Mouse (Mus musculus): Measurements from ENCODE around the gene Rasgrp1. TPM values are rescaled to one million over a fixed set of nuclear protein-coding genes. Genes with fewer than 3 reads are reported as not detected.

Gene Rasgrp1
- polyA plus RNA-seq, 1 experiment from 2014 or later = 0.57 TPM

- Histone ChIP-seq H3K27ac (replicated peaks) (no peak overlapping the region), H3K4me3 (no peak overlapping the region), H3K4me1 (no peaks in the 10 kb centered on the region), H3K9me3 (replicated peaks) (peaks cover 5% of the 10 kb centered on the region; the same call in 1 of the 2 replicates), H3K36me3 (no peaks in the 10 kb centered on the region), H3K27me3 (ENCODE audit: low read depth, poor library complexity, severe bottlenecking) (no peaks in the 10 kb centered on the region)
- no peak for DNase-seq (ENCODE audit: low spot score)
- WGBS = 87% methylated on average over 3 of the region's 3 CpGs
Measured at GRCm38 (mm10) chr2:117318991-117319390, 23.8 kb downstream of the Rasgrp1 start.

DNA sequence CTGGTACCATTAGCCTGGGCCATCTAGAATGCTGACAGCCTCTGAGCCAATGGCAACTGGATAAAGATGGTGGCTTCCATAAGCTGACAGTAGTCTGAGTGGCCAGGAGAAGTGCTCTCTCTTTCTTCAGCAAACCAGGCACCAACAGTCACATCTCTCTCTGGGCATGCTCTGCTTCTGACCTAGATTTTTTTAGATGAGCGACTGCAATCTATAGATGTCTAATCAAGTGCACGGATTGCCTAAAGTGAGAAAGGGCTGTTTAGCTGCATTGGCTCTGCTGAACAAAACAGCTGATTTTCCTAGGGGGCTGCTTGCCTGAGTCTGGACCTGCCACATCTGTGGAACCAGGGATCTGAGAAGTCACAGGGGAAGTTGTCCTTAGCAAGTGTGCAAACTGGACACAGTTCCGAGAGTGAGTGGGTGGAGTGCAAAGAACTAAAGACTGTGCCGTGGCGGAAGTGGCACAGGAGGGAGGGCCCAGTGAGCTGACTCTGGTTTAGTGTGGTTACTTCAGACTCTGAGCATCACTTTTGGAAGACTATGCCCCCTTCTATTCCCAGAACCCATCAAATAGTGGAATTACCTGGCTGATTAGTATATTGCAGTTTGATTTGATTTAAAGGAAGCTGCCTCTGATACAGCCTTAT is 29.1 kb downstream of the Rasgrp1 start:
- peaks cover 5% of the 10 kb centered on the region; the same call in 1 of the 2 replicates for H3K9me3 ChIP-seq (replicated peaks)

GRCm38 (mm10) chr2:117312441-117312895 is 30.3 kb downstream of the Rasgrp1 start:
- Histone ChIP-seq H3K4me1 (peaks cover 10% of the 10 kb centered on the region; the same call in 1 of the 2 replicates), H3K36me3 (no peaks in the 10 kb centered on the region), H3K27me3 (ENCODE audit: low read depth, poor library complexity, severe bottlenecking) (no peaks in the 10 kb centered on the region), H3K4me3 (no peak overlapping the region), H3K9me3 (replicated peaks) (peaks cover 5% of the 10 kb centered on the region; the same call in 1 of the 2 replicates), H3K27ac (replicated peaks) (peak overlapping the region; percentile 28; the same call in 1 of the 2 replicates)
- no peak for DNase-seq (ENCODE audit: low spot score)
- 77% methylated on average over 7 of the region's 7 CpGs for WGBS

More for the DNA sequence above, 29.1 kb downstream of the Rasgrp1 start:
- Histone ChIP-seq H3K27me3 (ENCODE audit: low read depth, poor library complexity, severe bottlenecking) (no peaks in the 10 kb centered on the region), H3K36me3 (no peaks in the 10 kb centered on the region), H3K27ac (replicated peaks) (no peak overlapping the region), H3K4me3 (no peak overlapping the region), H3K4me1 (peaks cover 10% of the 10 kb centered on the region; the same call in 1 of the 2 replicates)
- DNase-seq (ENCODE audit: low spot score) = no peak
- WGBS = 87% methylated on average over 5 of the region's 5 CpGs

DNA sequence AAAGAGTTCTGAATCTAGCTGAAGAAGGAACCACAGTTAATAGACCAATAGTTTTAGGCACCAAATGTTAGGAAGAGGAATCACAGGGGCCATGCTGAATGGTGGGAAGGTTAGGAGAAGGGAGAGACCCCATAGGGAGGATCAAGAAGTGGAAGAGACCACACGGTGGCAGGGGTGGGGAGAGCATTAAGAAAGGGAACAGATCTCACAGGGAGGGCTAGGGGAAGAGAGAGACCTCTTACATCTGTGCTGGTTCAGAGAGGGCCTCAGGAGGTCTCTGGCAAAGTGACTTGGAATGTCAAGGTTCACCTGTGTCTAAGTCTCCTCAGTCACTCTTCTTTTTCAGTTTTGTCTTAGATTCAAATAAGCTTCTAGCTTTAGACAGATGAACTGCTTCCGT is 30.8 kb downstream of the Rasgrp1 start:
- H3K36me3 ChIP-seq = no peaks in the 10 kb centered on the region
- H3K27ac ChIP-seq (replicated peaks) = 0 out of 2 replicates have a peak overlapping the region, but pooled peaks have one; percentile 28
- H3K27me3 ChIP-seq (ENCODE audit: low read depth, poor library complexity, severe bottlenecking) = no peaks in the 10 kb centered on the region
- H3K4me3 ChIP-seq = no peak overlapping the region
- DNase-seq (ENCODE audit: low spot score) = no peak
- H3K9me3 ChIP-seq (replicated peaks) = peaks cover 5% of the 10 kb centered on the region; the same call in 1 of the 2 replicates
- 60% methylated on average over 2 of the region's 2 CpGs for WGBS
- peaks cover 10% of the 10 kb centered on the region; the same call in 1 of the 2 replicates for H3K4me1 ChIP-seq

DNA sequence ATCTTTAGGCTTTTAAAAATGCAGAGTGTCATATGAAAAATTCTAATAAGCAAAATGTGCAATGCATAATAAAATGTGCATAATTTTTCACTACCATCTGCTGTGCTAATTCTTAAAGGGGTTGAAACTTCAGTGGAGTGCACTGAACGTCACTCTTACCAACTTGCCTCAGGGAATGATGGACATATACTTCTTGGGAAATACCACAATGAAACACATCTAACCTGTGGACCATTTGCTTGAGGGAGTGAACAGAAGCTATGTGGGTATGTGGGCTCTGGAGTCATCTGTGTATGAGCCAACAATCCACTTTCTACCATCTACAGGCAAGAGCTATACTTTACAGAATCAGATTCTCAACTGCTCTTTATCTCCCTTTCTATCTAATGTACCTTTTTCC is 31.5 kb downstream of the Rasgrp1 start:
- H3K4me3 ChIP-seq = no peak overlapping the region
- no peak for DNase-seq (ENCODE audit: low spot score)
- H3K4me1 ChIP-seq = peaks cover 10% of the 10 kb centered on the region; the same call in 1 of the 2 replicates
- H3K36me3 ChIP-seq = no peaks in the 10 kb centered on the region
- no peaks in the 10 kb centered on the region; the same call in 1 of the 2 replicates for H3K9me3 ChIP-seq (replicated peaks)
- 78% methylated on average over 1 of the region's 1 CpGs for WGBS
- no peaks in the 10 kb centered on the region for H3K27me3 ChIP-seq (ENCODE audit: low read depth, poor library complexity, severe bottlenecking)
- H3K27ac ChIP-seq (replicated peaks) = no peak overlapping the region

DNA sequence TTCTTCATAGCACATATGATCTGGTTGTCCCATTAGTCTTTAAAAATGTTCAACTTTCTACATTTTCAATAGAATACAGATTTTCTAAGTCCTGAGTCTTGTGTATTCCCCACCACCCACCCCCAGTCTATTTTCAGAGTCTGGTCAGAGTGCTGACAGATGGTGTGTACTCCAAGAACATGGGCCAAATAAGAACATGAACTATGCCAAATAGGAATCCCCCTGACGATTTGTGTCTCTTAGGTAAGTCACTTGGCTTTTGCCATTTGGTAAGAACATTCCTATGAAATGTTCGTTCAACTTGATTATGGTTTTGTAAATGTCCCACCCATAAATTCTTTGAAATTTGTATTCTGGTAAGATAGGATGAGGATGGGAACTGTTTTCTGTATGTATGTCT is 33.8 kb downstream of the Rasgrp1 start:
- Histone ChIP-seq H3K4me3 (no peak overlapping the region), H3K9me3 (replicated peaks) (no peaks in the 10 kb centered on the region), H3K27me3 (ENCODE audit: low read depth, poor library complexity, severe bottlenecking) (no peaks in the 10 kb centered on the region), H3K4me1 (peaks cover 10% of the 10 kb centered on the region; the same call in 1 of the 2 replicates), H3K36me3 (no peaks in the 10 kb centered on the region), H3K27ac (replicated peaks) (no peak overlapping the region)
- 85% methylated on average over 2 of the region's 2 CpGs for WGBS
- DNase-seq (ENCODE audit: low spot score) = no peak

GRCm38 (mm10) chr2:117307959-117308358 is 34.8 kb downstream of the Rasgrp1 start:
- Histone ChIP-seq H3K4me1 (peaks cover 10% of the 10 kb centered on the region; the same call in 1 of the 2 replicates), H3K36me3 (no peaks in the 10 kb centered on the region), H3K4me3 (no peak overlapping the region), H3K9me3 (replicated peaks) (no peaks in the 10 kb centered on the region), H3K27ac (replicated peaks) (no peak overlapping the region), H3K27me3 (ENCODE audit: low read depth, poor library complexity, severe bottlenecking) (no peaks in the 10 kb centered on the region)
- no peak for DNase-seq (ENCODE audit: low spot score)
- WGBS = 91% methylated on average over 3 of the region's 3 CpGs

GRCm38 (mm10) chr2:117304941-117305340 is 37.9 kb downstream of the Rasgrp1 start:
- Histone ChIP-seq H3K4me1 (no peaks in the 10 kb centered on the region), H3K27ac (replicated peaks) (no peak overlapping the region), H3K27me3 (ENCODE audit: low read depth, poor library complexity, severe bottlenecking) (no peaks in the 10 kb centered on the region), H3K9me3 (replicated peaks) (no peaks in the 10 kb centered on the region), H3K36me3 (no peaks in the 10 kb centered on the region), H3K4me3 (no peak overlapping the region)
- 88% methylated on average over 5 of the region's 5 CpGs for WGBS
- no peak for DNase-seq (ENCODE audit: low spot score)

GRCm38 (mm10) chr2:117303391-117304350 is 39.1 kb downstream of the Rasgrp1 start:
- Histone ChIP-seq H3K27me3 (ENCODE audit: low read depth, poor library complexity, severe bottlenecking) (no peaks in the 10 kb centered on the region), H3K4me3 (no peak overlapping the region), H3K36me3 (no peaks in the 10 kb centered on the region), H3K27ac (replicated peaks) (0 out of 2 replicates have a peak overlapping the region, but pooled peaks have one; percentile 33), H3K4me1 (no peaks in the 10 kb centered on the region), H3K9me3 (replicated peaks) (no peaks in the 10 kb centered on the region)
- no peak for DNase-seq (ENCODE audit: low spot score)
- 92% methylated on average over 12 of the region's 12 CpGs for WGBS

- H3K27me3 ChIP-seq (ENCODE audit: low read depth, poor library complexity, severe bottlenecking) = no peaks in the 10 kb centered on the region
- DNase-seq (ENCODE audit: low spot score) = no peak
- no peaks in the 10 kb centered on the region for H3K4me1 ChIP-seq
- no peak overlapping the region for H3K27ac ChIP-seq (replicated peaks)
- no peaks in the 10 kb centered on the region for H3K9me3 ChIP-seq (replicated peaks)
- 85% methylated on average over 16 of the region's 16 CpGs for WGBS
- H3K36me3 ChIP-seq = no peaks in the 10 kb centered on the region
- no peak overlapping the region for H3K4me3 ChIP-seq
Measured at GRCm38 (mm10) chr2:117299596-117300448, 43.0 kb downstream of the Rasgrp1 start.

- 88% methylated on average over 7 of the region's 7 CpGs for WGBS
- no peaks in the 10 kb centered on the region for H3K4me1 ChIP-seq
Measured at GRCm38 (mm10) chr2:117288291-117288690, 54.5 kb downstream of the Rasgrp1 start.

More at GRCm38 (mm10) chr2:117288291-117288690, 54.5 kb downstream of the Rasgrp1 start:
- Histone ChIP-seq H3K9me3 (replicated peaks) (no peaks in the 10 kb centered on the region), H3K4me3 (no peak overlapping the region), H3K36me3 (no peaks in the 10 kb centered on the region), H3K27ac (replicated peaks) (no peak overlapping the region), H3K27me3 (ENCODE audit: low read depth, poor library complexity, severe bottlenecking) (no peaks in the 10 kb centered on the region)
- no peak for DNase-seq (ENCODE audit: low spot score)

Data from midbrain, embryonic 10.5 days (tissue).